Mouse (Mus musculus) stomach, postnatal 0 days (tissue): ENCODE data around the gene Lgr4.

Experiments used
- CTCF ChIP-seq: IDR thresholded peaks from 2 replicates; pipeline ENCODE4 v1.5.1; 2016; ENCODE audit warnings: antibody characterized with exemption, low read depth, mild to moderate bottlenecking, moderate library complexity
- EP300 ChIP-seq: optimal IDR thresholded peaks from 2 replicates; pipeline ENCODE3; 2016; ENCODE audit warnings: antibody characterized with exemption

GRCm38 (mm10) chr2:110009449-110009848, 92.0 kb downstream of the Lgr4 start:
- TF ChIP-seq CTCF (no peak), EP300 (no peak)
